Mouse (Mus musculus) kidney, postnatal 0 days (tissue): Measurements from ENCODE around the gene Cdc42se1. TPM values are rescaled to one million over a fixed set of nuclear protein-coding genes. Genes with fewer than 3 reads are reported as not detected.
A peak's percentile ranks its signal among the peaks of the same experiment; 100 is the strongest.

Experiments
- ATAC-seq: fragments of 200-750 bp; cut with Nextera tagmentation; replicated peaks from 2 replicates; pipeline ENCODE4 v1.8.0; 2017; ENCODE audit warnings: low read depth, moderate number of reproducible peaks, moderate TSS enrichment, moderate library complexity; ENCODE audit not compliant: low FRiP score
- DNase-seq: peaks from one replicate; pipeline ENCODE4 v3.0.0-alpha.2; 2016; ENCODE audit warnings: low spot score
- H3K27ac ChIP-seq: fragments of 300-500 bp; sonication (generic); 2 replicates; pipeline ENCODE4 v1.5.1; 2014; ENCODE audit warnings: mild to moderate bottlenecking
- H3K27me3 ChIP-seq: fragments of 300-500 bp; sonication (generic); 2 replicates; pipeline ENCODE4 v1.6.1; 2014; ENCODE audit warnings: low read length, mixed read lengths; ENCODE audit not compliant: insufficient read depth
- H3K36me3 ChIP-seq: fragments of 300-500 bp; sonication (generic); 2 replicates; pipeline ENCODE4 v1.6.1; 2014; ENCODE audit warnings: low read length, mixed read lengths; ENCODE audit not compliant: insufficient read depth
- H3K4me1 ChIP-seq: fragments of 300-500 bp; sonication (generic); replicated peaks from 2 replicates; pipeline ENCODE4 v1.6.1; 2014; ENCODE audit warnings: antibody characterized with exemption, low read length, mixed read lengths; ENCODE audit not compliant: insufficient read depth
- H3K4me2 ChIP-seq: fragments of 300-500 bp; sonication (generic); 2 replicates; pipeline ENCODE4 v1.6.1; 2014; ENCODE audit warnings: mild to moderate bottlenecking, low read length, moderate library complexity, mixed read lengths
- H3K4me3 ChIP-seq: fragments of 300-500 bp; sonication (generic); replicated peaks from 2 replicates; pipeline ENCODE4 v1.5.1; 2014; ENCODE audit warnings: low read depth, low read length
- H3K9ac ChIP-seq: fragments of 300-500 bp; sonication (generic); 2 replicates; pipeline ENCODE4 v1.6.1; 2014; ENCODE audit warnings: low read depth, low read length
- H3K9me3 ChIP-seq: fragments of 300-500 bp; sonication (generic); replicated peaks from 2 replicates; pipeline ENCODE4 v1.6.1; 2016; ENCODE audit warnings: low read length, inconsistent platforms, mixed read lengths
- CTCF ChIP-seq: IDR thresholded peaks from 2 replicates; pipeline ENCODE4 v1.5.1; 2016; ENCODE audit warnings: antibody characterized with exemption, low read depth, mild to moderate bottlenecking, moderate library complexity
- WGBS: fragments of 180-500 bp; shearing (Covaris S2); extraction: QIAGEN DNeasy Blood & Tissue Kit; methylation state at CpG from one replicate; pipeline ENCODE4 v1.1.7; 2014; 5-methylcytosine and 5-hydroxymethylcytosine counted together
- polyA plus RNA-seq: library from polyadenylated mRNA; unstranded; fragments of >200 nt; fragmentation: Nextera tagmentation; extraction: Ambion mirVana; gene quantifications from 2 replicates; pipeline ENCODE4 v1.2.1, GENCODE M21; 2015

Gene Cdc42se1
- polyA plus RNA-seq, 1 experiment from 2014 or later: 102 TPM

DNA sequence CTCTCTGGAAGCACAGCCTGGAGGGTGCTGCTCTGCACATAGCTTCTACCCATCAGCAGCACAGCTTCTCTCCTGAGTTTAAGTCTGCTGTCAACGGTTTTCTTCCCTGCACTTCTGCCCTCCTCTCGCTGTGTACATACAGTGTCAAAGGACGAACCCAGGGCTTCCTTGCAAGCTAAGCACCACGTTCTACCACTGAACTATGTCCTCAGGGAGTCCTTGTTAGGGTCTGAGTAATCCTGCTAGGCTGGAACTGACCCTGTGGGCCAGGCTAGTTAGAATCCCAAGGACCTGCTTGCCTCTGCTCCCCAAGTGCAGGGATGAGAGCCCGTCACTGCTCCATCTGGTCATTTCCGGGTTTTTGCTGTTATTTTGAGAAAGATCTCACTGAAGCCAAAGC, 41.6 kb upstream of the Cdc42se1 start:
- Histone ChIP-seq H3K9me3 (no peaks in the 10 kb centered on the region), H3K27ac (no peak overlapping the region), H3K36me3 (peaks cover 49% of the 10 kb centered on the region), H3K4me3 (no peak overlapping the region), H3K27me3 (no peaks in the 10 kb centered on the region), H3K9ac (no peak overlapping the region), H3K4me1 (no peaks in the 10 kb centered on the region), H3K4me2 (no peak overlapping the region)
- no peak for TF ChIP-seq CTCF
- 90% methylated on average over 6 of the region's 6 CpGs for WGBS
- DNase-seq (no peak), ATAC-seq (no peak)

DNA sequence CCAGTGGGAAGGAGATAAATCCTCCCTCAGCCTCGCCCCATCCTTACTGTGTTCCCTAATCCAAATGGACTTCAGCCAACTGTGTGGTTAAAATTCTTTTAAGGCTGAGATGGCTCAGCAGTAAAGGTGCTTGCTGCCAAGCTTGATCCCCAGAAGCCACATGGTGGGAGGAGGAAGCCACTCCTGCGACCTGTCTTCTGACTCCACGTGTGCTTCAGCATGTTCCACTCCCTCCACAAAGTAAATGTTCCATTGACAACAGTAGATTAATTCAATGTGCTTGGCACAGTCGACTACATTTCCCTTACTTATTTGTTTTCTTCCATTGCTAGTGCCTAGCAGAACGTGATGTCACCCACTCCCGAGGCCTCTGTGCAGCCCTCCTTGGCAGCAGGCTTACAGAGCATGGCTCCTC, 33.8 kb upstream of the Cdc42se1 start:
- no peak overlapping the region for H3K9ac ChIP-seq
- DNase-seq (no peak), ATAC-seq (0 out of 2 replicates have a peak, but pooled peaks have one; percentile 33)
- no peaks in the 10 kb centered on the region for H3K9me3 ChIP-seq
- H3K4me3 ChIP-seq: no peak overlapping the region
- no peaks in the 10 kb centered on the region for H3K4me1 ChIP-seq
- H3K4me2 ChIP-seq: no peak overlapping the region
- no peak for TF ChIP-seq CTCF
- H3K27ac ChIP-seq: no peak overlapping the region
- no peaks in the 10 kb centered on the region for H3K27me3 ChIP-seq
- WGBS: 74% methylated on average over 6 of the region's 6 CpGs
- peaks cover 27% of the 10 kb centered on the region; the same call in 1 of the 2 replicates for H3K36me3 ChIP-seq

DNA sequence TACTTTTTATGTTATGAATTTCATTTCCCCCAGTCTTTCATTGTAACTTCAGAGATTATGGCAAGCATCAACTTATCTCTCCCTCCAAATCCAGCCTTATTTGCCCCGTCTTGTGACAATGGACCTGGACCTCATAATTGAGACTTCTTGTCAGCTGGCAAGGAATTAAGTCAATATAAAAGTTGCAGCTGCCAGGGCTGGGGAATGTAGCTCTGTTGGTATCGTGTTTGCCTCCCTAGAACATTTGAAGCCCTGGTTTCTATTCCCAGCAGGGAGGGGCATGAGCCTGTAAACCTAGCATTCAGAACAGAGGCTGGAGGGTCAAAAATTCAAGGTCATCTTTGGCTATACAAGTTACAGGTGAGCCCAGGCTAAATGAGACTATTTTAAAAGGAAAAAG, 32.8 kb upstream of the Cdc42se1 start:
- ATAC-seq (no peak), DNase-seq (no peak)
- 86% methylated on average over 2 of the region's 2 CpGs for WGBS
- no peak for TF ChIP-seq CTCF
- Histone ChIP-seq H3K36me3 (peaks cover 24% of the 10 kb centered on the region; the same call in 1 of the 2 replicates), H3K27me3 (no peaks in the 10 kb centered on the region), H3K9me3 (no peaks in the 10 kb centered on the region), H3K9ac (no peak overlapping the region), H3K4me1 (no peaks in the 10 kb centered on the region), H3K27ac (no peak overlapping the region), H3K4me3 (no peak overlapping the region), H3K4me2 (no peak overlapping the region)

DNA sequence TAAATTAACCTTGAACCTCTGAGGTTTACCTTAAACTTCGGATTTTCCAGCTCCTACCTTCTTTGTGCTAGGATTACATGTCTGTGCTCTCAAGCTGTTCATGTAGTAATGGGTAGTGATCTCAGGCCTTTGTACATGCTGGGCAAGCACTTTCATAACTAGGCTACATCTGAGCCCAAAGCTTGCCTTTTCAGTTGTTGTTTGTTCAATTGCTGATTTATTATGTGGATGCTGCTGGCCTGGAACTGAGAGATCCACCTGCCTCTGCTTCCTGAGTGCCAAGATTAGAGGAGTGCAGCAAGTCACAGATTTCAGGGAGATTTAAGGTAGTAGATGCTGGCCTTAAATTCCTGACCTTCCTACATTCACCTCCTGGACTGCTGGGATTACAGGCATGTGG, 29.4 kb upstream of the Cdc42se1 start:
- Histone ChIP-seq H3K4me1 (no peaks in the 10 kb centered on the region), H3K9ac (no peak overlapping the region), H3K9me3 (no peaks in the 10 kb centered on the region), H3K36me3 (peaks cover 36% of the 10 kb centered on the region), H3K4me3 (no peak overlapping the region), H3K27me3 (no peaks in the 10 kb centered on the region), H3K4me2 (no peak overlapping the region), H3K27ac (peak overlapping the region; percentile 92; the same call in 1 of the 2 replicates)
- DNase-seq (no peak), ATAC-seq (no peak)
- WGBS: 73% methylated on average over 1 of the region's 1 CpGs
- TF ChIP-seq CTCF: no peak

DNA sequence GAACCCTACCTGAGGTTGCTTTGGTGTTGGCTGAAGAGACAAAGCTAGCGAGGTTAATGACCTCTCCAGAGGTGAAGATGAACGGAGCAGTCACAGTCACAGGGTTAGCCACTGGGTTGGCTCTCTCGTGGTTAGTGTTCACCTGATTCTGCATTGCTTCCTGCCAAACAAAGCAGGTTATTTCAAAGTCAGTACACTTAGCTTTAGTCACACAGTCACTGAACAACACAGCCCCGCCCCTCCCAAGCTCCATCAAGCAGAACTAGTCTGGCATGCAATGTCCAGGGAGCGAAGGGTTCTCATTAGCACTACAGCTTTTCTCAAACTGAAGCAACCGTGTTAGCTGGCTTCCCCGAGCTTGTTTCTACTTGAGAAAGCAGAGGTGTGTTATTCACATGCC, 28.4 kb upstream of the Cdc42se1 start:
- Histone ChIP-seq H3K27me3 (no peaks in the 10 kb centered on the region), H3K36me3 (peaks cover 35% of the 10 kb centered on the region), H3K4me3 (no peak overlapping the region), H3K4me2 (no peak overlapping the region; the same call in 1 of the 2 replicates), H3K4me1 (no peaks in the 10 kb centered on the region), H3K27ac (peak overlapping the region; percentile 92), H3K9ac (no peak overlapping the region; the same call in 1 of the 2 replicates), H3K9me3 (no peaks in the 10 kb centered on the region)
- TF ChIP-seq CTCF: no peak
- peak; percentile 97 for ATAC-seq
- 56% methylated on average over 7 of the region's 7 CpGs for WGBS
- peak; percentile 66 for DNase-seq

DNA sequence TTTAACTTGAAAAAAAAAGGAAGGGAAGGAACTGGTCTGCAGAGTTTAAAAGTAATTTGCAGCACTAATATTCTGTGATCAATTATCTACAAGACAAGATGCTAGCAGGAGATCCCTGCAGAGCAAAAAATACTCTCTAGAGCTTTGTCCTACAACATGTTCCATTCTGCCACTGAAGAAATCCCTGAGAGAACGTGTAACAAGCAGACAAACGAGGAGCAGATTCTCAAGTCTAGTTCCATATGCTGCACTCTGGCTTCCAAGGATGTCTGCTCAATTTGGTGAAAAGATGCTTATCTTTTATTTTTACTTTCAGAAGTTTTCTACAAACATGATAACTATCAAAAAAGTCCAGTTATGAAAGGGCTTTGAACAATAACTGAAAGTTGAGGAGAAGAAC, 28.0 kb upstream of the Cdc42se1 start:
- H3K36me3 ChIP-seq: peaks cover 35% of the 10 kb centered on the region
- DNase-seq (no peak), ATAC-seq (no peak)
- H3K27ac ChIP-seq: peak overlapping the region; percentile 92
- no peak overlapping the region for H3K4me3 ChIP-seq
- no peaks in the 10 kb centered on the region for H3K9me3 ChIP-seq
- no peaks in the 10 kb centered on the region for H3K4me1 ChIP-seq
- TF ChIP-seq CTCF: no peak
- H3K4me2 ChIP-seq: no peak overlapping the region; the same call in 1 of the 2 replicates
- no peak overlapping the region; the same call in 1 of the 2 replicates for H3K9ac ChIP-seq
- H3K27me3 ChIP-seq: no peaks in the 10 kb centered on the region
- 68% methylated on average over 2 of the region's 2 CpGs for WGBS

DNA sequence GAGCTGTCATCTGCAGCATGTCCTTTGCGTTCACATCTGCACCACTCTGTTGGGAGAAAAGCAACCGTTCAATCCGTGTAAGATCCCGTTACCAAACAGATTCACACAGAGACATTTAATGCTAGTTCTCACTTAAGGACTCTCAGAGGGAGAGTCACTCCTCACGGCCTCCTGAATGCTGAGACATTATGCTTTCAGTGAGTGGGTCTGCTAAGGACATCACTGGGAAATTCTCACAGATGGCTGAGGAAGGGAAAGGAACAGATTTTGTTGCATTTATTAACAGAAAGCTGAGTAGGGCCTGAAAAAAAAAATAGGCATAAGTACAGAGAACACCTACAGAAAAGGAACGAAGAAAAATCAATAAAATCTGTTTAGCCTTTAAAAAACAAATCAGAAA, 24.7 kb upstream of the Cdc42se1 start:
- Histone ChIP-seq H3K4me1 (no peaks in the 10 kb centered on the region), H3K27me3 (no peaks in the 10 kb centered on the region), H3K27ac (no peak overlapping the region), H3K4me3 (no peak overlapping the region), H3K9me3 (no peaks in the 10 kb centered on the region), H3K9ac (no peak overlapping the region), H3K4me2 (no peak overlapping the region), H3K36me3 (peaks cover 51% of the 10 kb centered on the region)
- 90% methylated on average over 6 of the region's 6 CpGs for WGBS
- TF ChIP-seq CTCF: no peak
- ATAC-seq (no peak), DNase-seq (no peak)
